Mouse (Mus musculus): ENCODE results near the gene Map7. TPM values are rescaled to one million over a fixed set of nuclear protein-coding genes. Genes with fewer than 3 reads are reported as not detected.

Gene Map7
- polyA plus RNA-seq, 1 experiment from 2014 or later, result 10.3 TPM

GRCm38 (mm10) chr10:20255579-20255978 lies 107.3 kb downstream of the Map7 start:
- Histone ChIP-seq H3K4me1 (replicated peaks) (no peaks in the 10 kb centered on the region), H3K4me2 (no peak overlapping the region), H3K36me3 (no peaks in the 10 kb centered on the region), H3K27ac (no peak overlapping the region), H3K9ac (no peak overlapping the region), H3K9me3 (no peaks in the 10 kb centered on the region), H3K4me3 (no peak overlapping the region), H3K27me3 (no peaks in the 10 kb centered on the region)
- WGBS, result 95% methylated on average over 8 of the region's 8 CpGs
- ATAC-seq (ENCODE audit: low FRiP score), result no peak

- H3K4me3 ChIP-seq, result no peak overlapping the region
- 94% methylated on average over 14 of the region's 14 CpGs for WGBS
- H3K27me3 ChIP-seq, result no peaks in the 10 kb centered on the region
- no peaks in the 10 kb centered on the region for H3K4me1 ChIP-seq (replicated peaks)
- H3K9me3 ChIP-seq, result no peaks in the 10 kb centered on the region
- H3K27ac ChIP-seq, result no peak overlapping the region
- no peak for ATAC-seq (ENCODE audit: low FRiP score)
- no peaks in the 10 kb centered on the region for H3K36me3 ChIP-seq
- H3K4me2 ChIP-seq, result no peak overlapping the region
- no peak overlapping the region for H3K9ac ChIP-seq
These were observed 108.9 kb downstream of the Map7 start for GRCm38 (mm10) chr10:20257054-20257643.

DNA sequence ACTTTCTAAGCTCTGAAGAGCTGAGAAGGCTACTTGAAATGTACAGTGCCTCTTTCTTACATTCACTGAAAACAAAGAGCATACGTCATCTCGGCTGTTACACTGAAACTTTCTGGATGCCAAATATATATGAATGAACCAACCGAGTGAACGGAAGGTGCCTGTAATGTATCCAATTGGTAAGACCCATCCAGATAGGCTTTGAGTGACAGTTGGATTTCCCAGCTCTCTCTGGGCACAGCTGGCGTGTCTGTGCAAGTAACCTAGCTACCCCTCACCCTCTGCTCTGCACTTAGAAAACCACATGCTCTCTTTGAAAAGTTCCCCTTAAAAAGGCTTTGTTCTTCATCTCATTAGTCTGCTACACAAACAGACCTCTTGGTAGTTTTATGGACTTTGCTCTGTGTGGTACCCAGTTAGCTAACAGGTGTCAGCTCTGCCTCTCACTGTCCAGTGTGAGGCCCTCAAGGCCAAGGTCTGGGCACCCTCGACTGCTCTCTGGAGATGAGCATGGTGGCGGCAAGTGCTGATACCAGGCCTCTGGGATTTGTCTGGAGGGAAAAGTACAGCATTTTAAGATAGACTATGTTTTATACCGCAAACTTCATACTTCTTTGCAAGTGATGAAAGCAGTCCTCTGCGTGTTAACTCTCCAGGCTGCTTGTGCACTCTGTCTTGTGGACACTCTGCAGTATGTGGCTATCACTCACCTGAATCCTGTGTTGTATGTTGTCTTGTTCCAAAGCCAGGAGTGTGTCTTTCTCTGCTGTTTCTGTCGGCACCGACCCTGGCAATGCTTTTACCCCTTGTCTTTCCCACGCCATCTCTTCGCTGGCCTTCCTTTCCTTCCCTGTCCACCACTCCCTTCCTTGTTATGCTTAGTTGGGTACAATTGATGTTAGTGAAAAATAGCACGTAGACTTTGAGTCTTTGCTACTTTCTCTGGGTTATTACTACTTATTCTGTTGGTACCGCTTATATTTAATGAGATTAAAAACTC lies 109.8 kb downstream of the Map7 start:
- no peaks in the 10 kb centered on the region for H3K36me3 ChIP-seq
- no peak for ATAC-seq (ENCODE audit: low FRiP score)
- H3K4me1 ChIP-seq (replicated peaks), result no peaks in the 10 kb centered on the region
- no peak overlapping the region for H3K4me2 ChIP-seq
- H3K27ac ChIP-seq, result no peak overlapping the region
- 92% methylated on average over 15 of the region's 15 CpGs for WGBS
- no peaks in the 10 kb centered on the region for H3K27me3 ChIP-seq
- H3K9ac ChIP-seq, result no peak overlapping the region
- H3K9me3 ChIP-seq, result no peaks in the 10 kb centered on the region
- no peak overlapping the region for H3K4me3 ChIP-seq

GRCm38 (mm10) chr10:20259476-20259875 lies 111.2 kb downstream of the Map7 start:
- no peaks in the 10 kb centered on the region for H3K9me3 ChIP-seq
- no peaks in the 10 kb centered on the region for H3K27me3 ChIP-seq
- no peak overlapping the region for H3K4me2 ChIP-seq
- no peaks in the 10 kb centered on the region for H3K36me3 ChIP-seq
- H3K9ac ChIP-seq, result no peak overlapping the region
- no peaks in the 10 kb centered on the region for H3K4me1 ChIP-seq (replicated peaks)
- no peak overlapping the region for H3K27ac ChIP-seq
- no peak overlapping the region for H3K4me3 ChIP-seq
- no peak for ATAC-seq (ENCODE audit: low FRiP score)
- 92% methylated on average over 2 of the region's 2 CpGs for WGBS

DNA sequence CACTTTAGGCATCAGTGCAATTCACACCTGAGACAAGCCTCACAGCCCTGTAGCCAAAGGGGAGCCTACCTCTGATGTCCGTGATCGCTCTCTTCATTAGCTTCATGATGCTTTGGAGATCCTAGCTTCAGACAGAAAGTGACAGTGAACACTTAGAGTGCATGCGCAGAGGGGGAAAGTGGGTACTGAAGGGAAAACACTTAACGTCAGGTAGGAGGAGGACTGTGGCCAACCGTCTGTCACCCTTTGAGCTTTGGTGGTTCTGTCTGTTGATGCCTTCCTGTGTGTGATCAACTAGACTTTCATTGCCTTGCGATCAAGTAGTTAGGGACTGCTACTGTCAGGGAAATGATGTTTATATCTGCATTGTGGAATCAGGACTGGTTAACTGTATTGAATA lies 114.6 kb downstream of the Map7 start:
- 95% methylated on average over 6 of the region's 6 CpGs for WGBS
- H3K36me3 ChIP-seq, result no peaks in the 10 kb centered on the region
- no peak overlapping the region for H3K27ac ChIP-seq

GRCm38 (mm10) chr10:20264479-20264878 lies 116.2 kb downstream of the Map7 start:
- no peak overlapping the region for H3K27ac ChIP-seq
- no peaks in the 10 kb centered on the region for H3K36me3 ChIP-seq
- H3K27me3 ChIP-seq, result peaks cover 2% of the 10 kb centered on the region; the same call in 1 of the 2 replicates
- no peak overlapping the region for H3K4me3 ChIP-seq
- 82% methylated on average over 7 of the region's 7 CpGs for WGBS
- H3K9ac ChIP-seq, result no peak overlapping the region
- H3K4me1 ChIP-seq (replicated peaks), result no peaks in the 10 kb centered on the region
- ATAC-seq (ENCODE audit: low FRiP score), result no peak
- H3K4me2 ChIP-seq, result no peak overlapping the region
- H3K9me3 ChIP-seq, result no peaks in the 10 kb centered on the region

More for the DNA sequence above, 114.6 kb downstream of the Map7 start:
- no peak overlapping the region for H3K9ac ChIP-seq
- H3K9me3 ChIP-seq, result no peaks in the 10 kb centered on the region
- H3K4me2 ChIP-seq, result no peak overlapping the region
- no peak overlapping the region for H3K4me3 ChIP-seq
- H3K27me3 ChIP-seq, result peaks cover 2% of the 10 kb centered on the region; the same call in 1 of the 2 replicates
- ATAC-seq (ENCODE audit: low FRiP score), result no peak
- H3K4me1 ChIP-seq (replicated peaks), result no peaks in the 10 kb centered on the region

GRCm38 (mm10) chr10:20267032-20267431 lies 118.8 kb downstream of the Map7 start:
- 73% methylated on average over 10 of the region's 10 CpGs for WGBS
- H3K27me3 ChIP-seq, result peaks cover 2% of the 10 kb centered on the region; the same call in 1 of the 2 replicates
- ATAC-seq (ENCODE audit: low FRiP score), result no peak; the same call in 1 of the 2 replicates

DNA sequence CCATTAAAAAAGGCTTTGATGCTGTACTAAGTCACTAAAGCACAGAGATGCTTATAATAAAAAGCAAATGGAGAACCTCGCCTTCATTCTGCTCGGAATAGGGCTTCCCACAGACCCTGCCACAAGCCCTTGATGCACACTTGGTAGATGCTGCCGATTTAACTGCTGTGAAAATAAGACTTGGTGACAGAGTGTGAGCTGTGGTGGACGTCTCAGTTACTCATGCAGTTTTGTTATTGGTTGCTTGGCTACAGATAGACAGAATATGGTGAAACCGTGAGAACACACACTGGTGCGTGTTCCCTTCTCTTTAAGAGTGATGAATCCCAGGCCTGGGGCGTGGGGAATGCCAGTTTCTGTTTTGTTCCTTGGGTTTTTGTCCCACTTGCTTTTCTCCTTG lies 120.7 kb downstream of the Map7 start:
- WGBS, result 66% methylated on average over 7 of the region's 7 CpGs
- ATAC-seq (ENCODE audit: low FRiP score), result no peak
- H3K4me1 ChIP-seq (replicated peaks), result 0 out of 2 replicates have a peak, but pooled peaks cover 7% of the 10 kb centered on the region
- no peak overlapping the region for H3K4me3 ChIP-seq
- peaks cover 2% of the 10 kb centered on the region; the same call in 1 of the 2 replicates for H3K27me3 ChIP-seq
- 0 out of 2 replicates have a peak overlapping the region, but pooled peaks have one; percentile 0 for H3K27ac ChIP-seq
- no peak overlapping the region for H3K9ac ChIP-seq
- no peaks in the 10 kb centered on the region for H3K9me3 ChIP-seq
- H3K36me3 ChIP-seq, result no peaks in the 10 kb centered on the region
- no peak overlapping the region for H3K4me2 ChIP-seq

More at GRCm38 (mm10) chr10:20267032-20267431, 118.8 kb downstream of the Map7 start:
- Histone ChIP-seq H3K27ac (no peak overlapping the region), H3K36me3 (no peaks in the 10 kb centered on the region), H3K4me2 (no peak overlapping the region), H3K9ac (no peak overlapping the region), H3K4me1 (replicated peaks) (no peaks in the 10 kb centered on the region), H3K4me3 (no peak overlapping the region), H3K9me3 (no peaks in the 10 kb centered on the region)

- Histone ChIP-seq H3K4me2 (no peak overlapping the region), H3K9ac (no peak overlapping the region)
- no peak for ATAC-seq (ENCODE audit: low FRiP score)
These were observed 124.1 kb downstream of the Map7 start for GRCm38 (mm10) chr10:20272380-20272779.

GRCm38 (mm10) chr10:20273278-20273677 lies 125.0 kb downstream of the Map7 start:
- 58% methylated on average over 15 of the region's 15 CpGs for WGBS
- no peak overlapping the region; the same call in 1 of the 2 replicates for H3K4me2 ChIP-seq
- H3K9me3 ChIP-seq, result no peaks in the 10 kb centered on the region
- ATAC-seq (ENCODE audit: low FRiP score), result peak; percentile 65; the same call in 1 of the 2 replicates
- H3K27me3 ChIP-seq, result no peaks in the 10 kb centered on the region
- H3K27ac ChIP-seq, result no peak overlapping the region
- no peak overlapping the region for H3K4me3 ChIP-seq
- no peak overlapping the region for H3K9ac ChIP-seq
- H3K4me1 ChIP-seq (replicated peaks), result 0 out of 2 replicates have a peak, but pooled peaks cover 7% of the 10 kb centered on the region
- no peaks in the 10 kb centered on the region for H3K36me3 ChIP-seq

More at GRCm38 (mm10) chr10:20272380-20272779, 124.1 kb downstream of the Map7 start:
- Histone ChIP-seq H3K36me3 (no peaks in the 10 kb centered on the region), H3K27ac (no peak overlapping the region), H3K4me1 (replicated peaks) (0 out of 2 replicates have a peak, but pooled peaks cover 7% of the 10 kb centered on the region), H3K9me3 (no peaks in the 10 kb centered on the region), H3K27me3 (no peaks in the 10 kb centered on the region), H3K4me3 (no peak overlapping the region)
- WGBS, result 91% methylated on average over 5 of the region's 5 CpGs

DNA sequence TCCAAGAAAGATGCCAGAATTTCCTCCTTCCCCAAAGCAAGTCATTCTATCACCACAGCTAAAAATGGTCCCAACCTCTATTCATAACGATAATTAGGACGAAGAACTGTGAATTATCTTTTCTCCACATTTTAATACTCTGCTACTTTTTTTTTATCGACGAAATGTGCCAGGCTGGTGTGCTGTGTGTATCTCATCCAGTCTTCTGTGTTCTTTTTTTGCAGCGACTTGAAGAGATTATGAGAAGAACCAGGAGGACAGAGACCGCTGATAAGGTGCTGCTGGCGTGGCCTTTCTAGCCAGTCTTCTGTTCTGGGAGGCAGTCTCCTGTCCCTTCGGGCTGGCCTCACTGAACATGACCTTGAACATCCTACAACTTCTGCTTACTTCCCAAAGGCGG lies 125.8 kb downstream of the Map7 start:
- H3K4me2 ChIP-seq, result no peak overlapping the region
- no peak for ATAC-seq (ENCODE audit: low FRiP score)
- H3K4me3 ChIP-seq, result no peak overlapping the region
- 93% methylated on average over 8 of the region's 9 CpGs for WGBS
- H3K27me3 ChIP-seq, result no peaks in the 10 kb centered on the region
- no peak overlapping the region for H3K9ac ChIP-seq
- H3K4me1 ChIP-seq (replicated peaks), result 0 out of 2 replicates have a peak, but pooled peaks cover 7% of the 10 kb centered on the region
- no peak overlapping the region for H3K27ac ChIP-seq
- no peaks in the 10 kb centered on the region for H3K36me3 ChIP-seq
- H3K9me3 ChIP-seq, result no peaks in the 10 kb centered on the region

DNA sequence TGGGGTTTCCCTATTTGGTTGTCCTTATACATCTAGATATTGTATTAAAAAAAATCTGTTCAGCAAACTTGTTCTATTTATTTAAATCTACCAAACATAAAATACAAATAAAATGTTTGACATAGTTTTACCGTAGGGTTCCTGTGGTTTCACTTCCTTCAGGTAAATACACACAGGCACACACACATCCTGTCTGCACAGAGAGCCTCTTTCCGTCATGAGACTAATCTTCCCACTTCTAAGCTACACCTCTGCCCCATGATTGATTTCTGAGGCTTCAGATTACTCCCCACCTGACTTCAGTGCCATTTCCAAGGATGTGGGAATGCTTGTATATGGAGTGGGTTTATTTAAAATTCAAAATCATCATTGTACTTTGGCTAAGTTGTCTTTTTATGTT lies 133.2 kb downstream of the Map7 start:
- H3K27ac ChIP-seq, result no peak overlapping the region
- H3K36me3 ChIP-seq, result no peaks in the 10 kb centered on the region
- H3K4me2 ChIP-seq, result no peak overlapping the region
- H3K9ac ChIP-seq, result no peak overlapping the region
- ATAC-seq (ENCODE audit: low FRiP score), result no peak
- H3K27me3 ChIP-seq, result no peaks in the 10 kb centered on the region
- no peak overlapping the region for H3K4me3 ChIP-seq
- H3K9me3 ChIP-seq, result no peaks in the 10 kb centered on the region
- WGBS, result 77% methylated on average over 2 of the region's 2 CpGs
- H3K4me1 ChIP-seq (replicated peaks), result peaks cover 14% of the 10 kb centered on the region

Data from hindbrain, embryonic 13.5 days (tissue).